Mouse (Mus musculus): ENCODE results near the gene Rabif.
"Not testable (repeated sequence)": the region's sequence is repeated elsewhere in the genome, so short reads cannot be mapped to it uniquely, and the experiment has no call there.

The Rabif gene

GRCm38 (mm10) chr1:134494428-134495215 lies at the start of gene Rabif:
TSS of gene Rabif (plus strand) at chr1:134494648.
- DNase-seq = peak; percentile 99

- DNase-seq = no peak
These were observed 49.0 kb upstream of the Rabif start for GRCm38 (mm10) chr1:134445418-134445817.

GRCm38 (mm10) chr1:134448537-134448936 lies 45.9 kb upstream of the Rabif start:
- DNase-seq = not testable (repeated sequence)

GRCm38 (mm10) chr1:134450201-134450600 lies 44.2 kb upstream of the Rabif start:
- no peak for DNase-seq

GRCm38 (mm10) chr1:134450986-134451385 lies 43.5 kb upstream of the Rabif start:
- DNase-seq = peak; percentile 23

- DNase-seq = peak; percentile 93
These were observed 39.3 kb upstream of the Rabif start, which contains the start of gene Klhl12 for GRCm38 (mm10) chr1:134454904-134455824. TSS of gene Klhl12 (plus strand) at chr1:134455531.

- no peak for DNase-seq
These were observed 38.4 kb upstream of the Rabif start for GRCm38 (mm10) chr1:134456060-134456459.

GRCm38 (mm10) chr1:134458139-134458727 lies 36.2 kb upstream of the Rabif start:
- no peak for DNase-seq

- no peak for DNase-seq
These were observed 33.9 kb upstream of the Rabif start for GRCm38 (mm10) chr1:134460294-134461284.

- no peak for DNase-seq
These were observed 9.8 kb upstream of the Rabif start for GRCm38 (mm10) chr1:134484623-134485022.

- DNase-seq = no peak
These were observed 3.3 kb upstream of the Rabif start for GRCm38 (mm10) chr1:134490903-134491801.

GRCm38 (mm10) chr1:134492276-134492675 lies 2.2 kb upstream of the Rabif start:
- no peak for DNase-seq

GRCm38 (mm10) chr1:134493496-134493895 lies 952 bp upstream of the Rabif start:
- no peak for DNase-seq

- DNase-seq = no peak
These were observed 492 bp upstream of the Rabif start for GRCm38 (mm10) chr1:134493956-134494355.

GRCm38 (mm10) chr1:134495216-134495539 lies 730 bp downstream of the Rabif start:
- no peak for DNase-seq

GRCm38 (mm10) chr1:134495991-134496390 lies 1.5 kb downstream of the Rabif start:
- DNase-seq = no peak

GRCm38 (mm10) chr1:134500916-134501315 lies 6.5 kb downstream of the Rabif start:
- no peak for DNase-seq

- no peak for DNase-seq
These were observed 11.8 kb downstream of the Rabif start for GRCm38 (mm10) chr1:134506201-134506600.

GRCm38 (mm10) chr1:134510018-134510417 lies 15.6 kb downstream of the Rabif start:
- DNase-seq = no peak

- DNase-seq = no peak
These were observed 17.7 kb downstream of the Rabif start for GRCm38 (mm10) chr1:134512183-134512582.

GRCm38 (mm10) chr1:134512584-134512983 lies 18.1 kb downstream of the Rabif start:
- DNase-seq = no peak
